Mouse (Mus musculus) layer of hippocampus, adult 6 months (tissue): ENCODE results near the gene Pilrb2. TPM values are rescaled to one million over a fixed set of nuclear protein-coding genes. Genes with fewer than 3 reads are reported as not detected.

ENCODE experiments used
- long read RNA-seq, 2 experiments: library from polyadenylated mRNA; unstranded; transcript quantifications; one replicate each; pipeline ENCODE4 v2.0.0; 2019 to 2020
- polyA plus RNA-seq: library from polyadenylated mRNA; unstranded; fragments of <200 nt; fragmentation: Nextera tagmentation; gene quantifications from 2 replicates; pipeline ENCODE4 v1.2.3, GENCODE M21; 2021

The Pilrb2 gene
- polyA plus RNA-seq: not detected in 2 replicates
- long read RNA-seq, experiment 1: 0 reads
- long read RNA-seq, experiment 2: 0 reads

DNA sequence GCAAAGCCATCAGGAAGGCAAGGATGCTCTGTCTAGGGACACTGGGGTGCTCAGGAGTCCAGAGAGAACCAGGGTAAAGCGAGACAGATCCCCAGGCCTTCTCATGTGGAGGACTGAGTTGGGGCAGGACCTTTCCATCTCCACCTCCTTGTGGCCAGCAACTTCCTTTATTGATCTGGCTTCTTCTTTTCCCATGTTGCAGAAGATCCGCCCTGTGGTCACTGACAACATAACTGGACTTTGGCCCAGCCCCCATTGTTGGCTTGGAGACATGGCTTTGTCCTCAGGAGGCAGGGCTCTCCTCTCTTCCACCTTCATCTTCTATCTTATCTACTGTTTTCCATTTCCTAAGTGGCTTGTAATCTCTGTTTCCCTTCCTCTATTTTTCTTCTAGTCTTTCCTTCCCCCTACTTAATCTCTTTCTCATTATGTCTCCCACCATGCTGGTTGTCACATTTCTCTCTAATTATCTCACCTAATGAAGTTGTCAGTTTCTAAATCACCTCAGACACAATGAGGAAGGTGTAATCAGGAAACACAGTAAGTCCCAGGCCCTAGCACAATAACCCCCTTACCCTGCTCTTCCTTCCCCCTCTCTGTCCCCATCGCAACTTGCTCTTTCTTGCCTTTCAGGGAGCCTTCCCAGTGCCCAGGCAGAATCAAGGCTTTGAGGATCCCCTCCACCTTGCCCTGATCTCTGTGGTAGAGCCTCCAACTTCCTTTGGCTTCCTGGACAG lies at the start of gene Pilrb2:
Gene Pilrb2, minus strand, starts transcription at position 172 of the 737 bp plus-strand sequence.

DNA sequence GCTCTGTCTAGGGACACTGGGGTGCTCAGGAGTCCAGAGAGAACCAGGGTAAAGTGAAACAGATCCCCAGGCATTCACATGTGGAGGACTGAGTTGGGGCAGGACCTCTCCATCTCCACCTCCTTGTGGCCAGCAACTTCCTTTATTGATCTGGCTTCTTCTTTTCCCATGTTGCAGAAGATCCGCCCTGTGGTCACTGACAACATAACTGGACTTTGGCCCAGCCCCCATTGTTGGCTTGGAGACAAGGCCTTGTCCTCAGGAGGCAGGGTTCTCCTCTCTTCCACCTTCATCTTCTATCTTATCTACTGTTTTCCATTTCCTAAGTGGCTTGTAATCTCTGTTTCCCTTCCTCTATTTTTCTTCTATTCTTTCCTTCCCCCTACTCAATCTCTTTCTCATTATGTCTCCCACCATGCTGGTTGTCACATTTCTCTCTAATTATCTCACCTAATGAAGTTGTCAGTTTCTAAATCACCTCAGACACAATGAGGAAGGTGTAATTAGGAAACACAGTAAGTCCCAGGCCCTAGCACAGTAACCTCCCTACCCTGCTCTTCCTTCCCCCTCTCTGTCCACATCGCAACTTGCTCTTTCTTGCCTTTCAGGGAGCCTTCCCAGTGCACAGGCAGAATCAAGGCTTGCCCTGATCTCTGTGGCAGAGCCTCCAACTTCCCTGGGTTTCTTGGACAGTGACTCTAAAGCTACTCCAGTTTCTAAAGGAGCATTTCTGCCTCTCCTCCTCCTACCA lies 13.5 kb downstream of the Pilrb2 start, which contains the start of gene Pilrb1:
Gene Pilrb1, minus strand, starts transcription at position 147 of the 751 bp plus-strand sequence.

DNA sequence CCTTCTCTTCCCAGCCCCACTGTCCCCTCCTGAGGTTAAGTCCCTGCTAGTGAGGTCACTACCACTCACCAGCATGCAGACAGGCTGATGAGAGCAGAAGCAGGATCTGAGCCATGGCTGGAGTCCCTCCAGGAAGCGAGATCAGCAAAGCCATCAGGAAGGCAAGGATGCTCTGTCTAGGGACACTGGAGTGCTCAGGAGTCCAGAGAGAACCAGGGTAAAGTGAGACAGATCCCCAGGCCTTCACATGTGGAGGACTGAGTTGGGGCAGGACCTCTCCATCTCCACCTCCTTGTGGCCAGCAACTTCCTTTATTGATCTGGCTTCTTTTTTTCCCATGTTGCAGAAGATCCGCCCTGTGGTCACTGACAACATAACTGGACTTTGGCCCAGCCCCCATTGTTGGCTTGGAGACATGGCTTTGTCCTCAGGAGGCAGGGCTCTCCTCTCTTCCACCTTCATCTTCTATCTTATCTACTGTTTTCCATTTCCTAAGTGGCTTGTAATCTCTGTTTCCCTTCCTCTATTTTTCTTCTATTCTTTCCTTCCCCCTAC lies 35.6 kb downstream of the Pilrb2 start, which contains the start of gene Pilra:
Gene Pilra, minus strand, starts transcription at position 316 of the 555 bp plus-strand sequence.

Other genes starting within 250 kb of the Pilrb2 start
- gene Fbxo24, start 242.8 kb downstream of the Pilrb2 start, polyA plus RNA-seq: not detected in 2 replicates
- 4.9 and 5.3 TPM in 2 replicates for gene Lrch4, start 242.7 kb downstream of the Pilrb2 start, polyA plus RNA-seq
- gene Gm20605, start 242.6 kb downstream of the Pilrb2 start, polyA plus RNA-seq: 0.31 and 0.34 TPM in 2 replicates
- 0.44 and 0.54 TPM in 2 replicates for gene Sap25, start 230.5 kb downstream of the Pilrb2 start, polyA plus RNA-seq
- 0.11 and 0.36 TPM in 2 replicates for gene Irs3, start 226.1 kb downstream of the Pilrb2 start, polyA plus RNA-seq
- 17.0 and 19.7 TPM in 2 replicates for gene Agfg2, start 187.1 kb downstream of the Pilrb2 start, polyA plus RNA-seq
- gene Nyap1, start 130.2 kb downstream of the Pilrb2 start, polyA plus RNA-seq: 1.1 and 1.4 TPM in 2 replicates
- 452 and 506 TPM in 2 replicates for gene Tsc22d4, start 126.1 kb downstream of the Pilrb2 start, polyA plus RNA-seq
- gene Ppp1r35, start 93.0 kb downstream of the Pilrb2 start, polyA plus RNA-seq: 31.0 and 33.0 TPM in 2 replicates
- 11.8 and 12.1 TPM in 2 replicates for gene Mepce, start 84.2 kb downstream of the Pilrb2 start, polyA plus RNA-seq
- gene Zcwpw1, start 84.0 kb downstream of the Pilrb2 start, polyA plus RNA-seq: 3.1 and 3.5 TPM in 2 replicates
- gene Pilra, start 35.5 kb downstream of the Pilrb2 start, polyA plus RNA-seq: 0.84 and 1.5 TPM in 2 replicates
- gene Pilrb1, start 13.7 kb downstream of the Pilrb2 start, polyA plus RNA-seq: not detected in 2 replicates
- not detected in 2 replicates for gene Cyp3a13, start 49.8 kb upstream of the Pilrb2 start, polyA plus RNA-seq
- gene Gjc3, start 91.3 kb upstream of the Pilrb2 start, polyA plus RNA-seq: 13.0 and 14.2 TPM in 2 replicates
- not detected in 2 replicates for gene Azgp1, start 109.7 kb upstream of the Pilrb2 start, polyA plus RNA-seq
- not detected in 2 replicates for gene Smok3a, start 149.4 kb upstream of the Pilrb2 start, polyA plus RNA-seq
- gene Smok3b, start 149.6 kb upstream of the Pilrb2 start, polyA plus RNA-seq: not detected in 2 replicates
- gene Smok3c, start 181.4 kb upstream of the Pilrb2 start, polyA plus RNA-seq: not detected in 2 replicates
- 8.0 and 10.7 TPM in 2 replicates for gene Zkscan1, start 213.3 kb upstream of the Pilrb2 start, polyA plus RNA-seq
- 14.1 and 14.6 TPM in 2 replicates for gene Zscan21, start 245.1 kb upstream of the Pilrb2 start, polyA plus RNA-seq